Mouse (Mus musculus) central nervous system, embryonic 14 days (tissue): ENCODE results near the gene Dusp3. TPM values are rescaled to one million over a fixed set of nuclear protein-coding genes. Genes with fewer than 3 reads are reported as not detected.

ENCODE experiments used
- polyA plus RNA-seq: library from polyadenylated mRNA; depleted of rRNA; stranded (reverse); fragments of >200 nt; gene quantifications from 2 replicates; pipeline ENCODE4 v1.2.3, GENCODE M21; 2012; rRNA removed

Gene Dusp3
- 10.0 and 12.3 TPM in 2 replicates for polyA plus RNA-seq

DNA sequence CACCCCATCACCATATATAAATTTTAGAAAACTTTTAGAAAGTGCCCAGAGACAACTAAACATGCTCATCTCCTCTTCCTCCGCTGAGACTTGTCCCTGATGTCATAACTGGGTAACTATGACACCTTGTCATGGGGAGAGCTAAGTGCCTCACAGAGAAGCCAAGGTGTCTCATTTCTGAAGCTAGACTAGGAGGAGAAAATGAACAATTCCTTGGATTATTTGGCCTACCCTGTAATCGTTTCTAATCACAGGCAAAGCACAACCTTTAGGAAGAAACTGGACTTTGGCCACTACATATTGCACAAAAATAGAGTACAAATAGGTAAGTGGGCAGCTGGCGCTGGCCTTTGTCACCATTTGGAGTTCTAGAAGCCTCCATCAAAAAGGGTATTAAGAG is at the start of gene Dusp3:
TSS of gene Dusp3 (minus strand) at position 101 of the 400 bp plus-strand sequence.

GRCm38 (mm10) chr11:102028087-102028816 is 41.4 kb upstream of the Dusp3 start, which contains the start of gene Mpp3:
Mpp3 (minus strand) TSS chr11:102028461.

DNA sequence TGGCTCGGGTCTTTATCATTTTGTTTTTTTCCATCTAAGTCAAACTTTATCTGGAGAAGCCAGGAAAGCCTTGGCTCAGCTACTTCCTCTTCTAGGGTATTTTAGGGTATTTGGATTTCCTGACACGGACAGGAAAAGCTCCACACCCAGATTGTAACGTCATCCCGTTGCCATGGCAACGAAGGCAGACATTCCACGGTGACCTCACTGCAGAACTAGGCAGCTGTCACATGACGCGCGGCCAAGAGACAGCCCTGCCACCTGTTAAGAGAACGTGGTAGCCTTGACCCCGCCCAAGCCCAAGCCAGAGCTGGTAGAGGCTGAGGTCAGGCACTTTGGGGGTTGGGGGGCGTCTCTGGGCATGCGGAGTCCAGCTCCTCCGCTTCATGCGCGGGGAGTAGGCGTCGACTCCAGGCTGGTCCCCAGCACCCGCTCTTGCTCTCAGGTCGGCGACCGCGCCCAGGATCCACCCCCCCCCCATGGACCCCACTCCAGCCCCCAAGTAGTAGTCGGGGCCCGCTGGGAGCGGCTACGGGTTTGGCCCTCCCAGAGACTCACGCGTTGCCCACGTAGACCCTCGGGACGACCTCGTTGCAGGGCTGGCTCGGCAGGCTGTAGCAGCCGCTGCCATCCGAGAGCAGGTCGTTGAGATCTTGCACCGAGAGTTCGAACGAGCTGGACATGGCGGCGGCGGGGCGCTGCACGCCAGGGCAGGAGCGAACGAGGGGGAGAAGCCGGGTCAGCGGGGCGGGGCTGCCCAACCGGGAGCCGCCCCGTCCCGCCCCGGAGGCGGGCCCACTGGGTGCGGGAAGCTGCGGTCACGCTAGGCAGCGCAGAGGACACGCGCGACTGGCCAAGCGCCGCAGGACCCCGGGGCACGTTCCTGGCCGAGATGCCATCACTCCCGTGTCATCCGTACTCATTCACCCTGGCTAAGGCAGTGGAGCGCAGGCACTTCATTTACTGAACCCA is 2.5 kb downstream of the Dusp3 start, which contains the start of gene Cfap97d1:
TSS of gene Cfap97d1 (plus strand) at position 226 of the 972 bp plus-strand sequence.

GRCm38 (mm10) chr11:101966965-101967614 is 19.7 kb downstream of the Dusp3 start, which contains the start of gene Sost:
Sost (minus strand) TSS chr11:101967015.

Other genes starting within 250 kb of the Dusp3 start
- gene Etv4, start 201.6 kb downstream of the Dusp3 start, polyA plus RNA-seq: 9.6 and 15.7 TPM in 2 replicates
- gene Meox1, start 92.6 kb downstream of the Dusp3 start, polyA plus RNA-seq: 0.43 and 2.9 TPM in 2 replicates
- 0.24 and 0.29 TPM in 2 replicates for gene Sost, start 20.0 kb downstream of the Dusp3 start, polyA plus RNA-seq
- not detected in 2 replicates for gene Cfap97d1, start 2.7 kb downstream of the Dusp3 start, polyA plus RNA-seq
- 43.1 and 46.8 TPM in 2 replicates for gene Mpp3, start 41.4 kb upstream of the Dusp3 start, polyA plus RNA-seq
- gene Cd300lg, start 54.5 kb upstream of the Dusp3 start, polyA plus RNA-seq: 0.06 and 0.20 TPM in 2 replicates
- gene Mpp2, start 101.5 kb upstream of the Dusp3 start, polyA plus RNA-seq: 36.5 and 39.4 TPM in 2 replicates
- gene Ppy, start 114.3 kb upstream of the Dusp3 start, polyA plus RNA-seq: not detected in 2 replicates
- gene Pyy, start 120.8 kb upstream of the Dusp3 start, polyA plus RNA-seq: 1.4 and 3.4 TPM in 2 replicates
- gene Nags, start 158.5 kb upstream of the Dusp3 start, polyA plus RNA-seq: 0.01 and 0.05 TPM in 2 replicates
- 33.3 and 33.4 TPM in 2 replicates for gene Tmem101, start 169.4 kb upstream of the Dusp3 start, polyA plus RNA-seq
- gene Lsm12, start 198.3 kb upstream of the Dusp3 start, polyA plus RNA-seq: 40.8 and 42.9 TPM in 2 replicates
- 51.2 and 51.4 TPM in 2 replicates for gene G6pc3, start 202.6 kb upstream of the Dusp3 start, polyA plus RNA-seq
- gene Hdac5, start 243.2 kb upstream of the Dusp3 start, polyA plus RNA-seq: 110 and 122 TPM in 2 replicates